Mouse (Mus musculus): ENCODE data around the gene Lhx5.

The Lhx5 gene

DNA sequence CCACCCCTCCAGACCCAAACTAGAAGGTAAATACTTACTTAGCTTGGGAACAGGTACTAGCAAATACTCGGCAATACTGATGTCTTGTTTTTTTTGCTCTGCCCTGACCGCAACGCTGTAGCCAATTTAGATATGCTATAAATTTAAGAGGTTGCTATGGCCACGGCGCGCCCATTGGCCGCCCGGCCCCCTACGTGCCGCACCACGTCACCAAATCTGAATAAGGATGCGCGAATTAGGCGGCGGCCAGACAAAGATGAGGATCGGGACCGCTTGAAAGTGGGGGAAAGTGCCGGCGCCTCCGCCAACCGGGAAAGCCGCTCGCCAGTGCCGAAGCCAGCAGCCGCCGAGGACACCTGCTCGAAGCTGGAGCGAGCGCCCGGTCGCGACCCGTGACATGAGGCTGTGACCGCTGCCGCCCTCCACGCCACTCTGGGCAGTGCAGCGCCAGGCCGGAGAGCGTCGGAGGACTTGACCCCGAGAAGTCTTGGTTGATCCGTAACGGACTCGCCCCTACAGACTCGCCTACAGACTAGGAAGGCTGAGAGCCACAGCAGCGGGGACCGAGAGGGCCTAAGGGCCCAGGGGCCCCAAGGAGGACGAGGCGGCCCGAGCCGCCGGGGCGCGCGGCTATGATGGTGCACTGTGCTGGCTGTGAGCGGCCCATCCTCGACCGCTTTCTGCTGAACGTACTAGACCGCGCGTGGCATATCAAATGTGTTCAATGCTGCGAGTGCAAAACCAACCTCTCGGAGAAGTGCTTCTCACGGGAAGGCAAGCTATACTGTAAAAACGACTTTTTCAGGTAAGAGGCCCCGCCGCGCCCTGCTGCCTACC is at the start of gene Lhx5:
TSS of gene Lhx5 (plus strand) at position 51 of the 837 bp plus-strand sequence.
- no peak for DNase-seq (ENCODE audit: low spot score)

DNA sequence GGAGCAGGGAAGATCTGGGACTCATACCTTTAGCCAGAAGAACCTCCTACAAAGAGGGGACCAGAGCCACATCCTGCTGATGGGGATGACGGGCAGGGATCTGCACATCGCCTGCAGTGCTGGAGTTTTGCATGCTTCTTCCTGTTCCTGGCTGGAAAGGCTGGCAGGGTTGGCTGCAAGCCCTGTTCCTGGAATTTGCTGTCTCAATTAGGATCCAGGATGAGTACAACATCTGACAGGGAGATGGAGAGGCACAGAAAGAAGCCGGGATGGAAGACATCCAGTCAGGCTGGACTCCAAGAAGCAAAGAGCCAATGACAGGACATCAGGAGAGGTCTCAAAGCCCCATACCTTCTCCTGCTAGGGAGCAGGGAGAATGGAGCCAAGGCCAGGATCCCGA is 45.1 kb upstream of the Lhx5 start:
- no peak for DNase-seq (ENCODE audit: low spot score)

DNA sequence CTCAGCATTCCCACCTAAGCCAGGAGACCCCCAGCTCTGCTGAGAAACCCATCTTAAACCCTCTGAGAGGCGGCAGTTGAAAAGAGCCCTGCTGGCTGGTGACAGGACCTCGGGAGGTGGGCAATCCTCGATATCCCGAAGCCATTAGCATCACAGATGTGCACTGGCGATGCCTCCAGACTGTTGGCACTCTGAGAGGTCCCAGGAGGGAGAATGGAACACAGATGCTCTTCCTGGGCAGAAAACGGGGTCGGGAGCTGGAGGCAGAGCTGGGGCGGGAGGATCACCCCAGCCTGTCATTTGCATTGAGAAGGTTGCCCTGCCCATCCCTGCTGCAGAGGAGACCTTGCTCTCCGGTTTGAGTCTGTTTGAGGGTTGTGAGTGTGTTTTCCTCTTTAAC is 42.7 kb upstream of the Lhx5 start:
- no peak for DNase-seq (ENCODE audit: low spot score)

DNA sequence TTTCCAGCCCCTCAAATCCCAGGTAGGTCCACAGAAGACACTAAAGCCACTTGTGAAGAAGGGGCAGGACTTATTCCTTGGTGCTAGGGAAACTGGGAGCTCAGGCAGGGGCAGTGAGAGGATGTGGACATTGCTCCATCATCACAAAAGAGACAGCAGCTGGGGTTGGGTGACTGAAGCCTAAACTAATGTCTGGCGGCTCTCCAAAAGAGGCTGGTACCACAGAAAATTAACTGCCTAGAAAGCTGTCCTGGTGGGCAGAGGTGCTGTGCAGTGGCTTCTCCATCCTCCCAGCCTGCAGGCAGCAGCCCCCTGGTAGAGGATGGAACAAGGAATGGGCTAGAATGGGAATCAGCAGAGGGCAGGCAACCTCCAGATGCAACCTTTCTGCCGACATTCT is 41.5 kb upstream of the Lhx5 start:
- DNase-seq (ENCODE audit: low spot score): no peak

DNA sequence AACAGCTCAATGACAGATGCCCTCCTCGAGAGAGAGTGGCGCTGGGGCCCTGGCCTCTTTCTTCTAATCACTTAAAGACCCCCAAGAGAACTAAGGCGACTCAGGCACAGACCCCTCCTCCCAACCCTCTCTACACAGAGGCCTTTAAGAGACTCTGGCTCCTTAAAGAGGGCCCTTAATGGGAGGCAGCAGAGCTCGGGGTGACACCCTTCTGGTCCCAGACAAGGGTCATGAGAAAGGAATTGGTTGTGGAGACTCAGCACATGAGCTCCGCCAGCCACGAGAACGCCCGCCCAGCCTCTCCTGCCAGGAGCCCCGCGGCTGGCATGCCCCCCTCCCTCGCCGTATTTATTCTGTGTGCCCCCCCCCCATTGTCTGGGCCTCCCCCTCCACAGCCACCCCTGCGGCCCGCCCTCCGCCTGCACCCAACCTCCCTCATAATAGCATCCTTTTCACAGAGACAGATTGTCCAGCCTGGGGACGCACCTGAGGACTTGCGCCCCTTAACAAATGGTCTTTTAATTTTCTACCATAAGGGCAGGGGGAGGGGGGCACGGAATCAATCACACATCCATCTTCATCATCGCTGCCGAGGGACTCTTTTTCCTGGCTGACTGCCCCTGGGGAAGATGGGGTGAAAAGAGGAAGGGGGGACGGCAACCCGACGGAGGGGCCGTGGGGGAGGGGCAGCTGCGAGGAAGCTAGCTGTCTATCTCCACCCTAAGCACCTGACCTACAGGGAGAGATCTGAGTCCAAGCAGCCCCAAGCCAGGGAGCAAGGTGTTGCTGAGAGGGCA is 37.4 kb upstream of the Lhx5 start:
- DNase-seq (ENCODE audit: low spot score): no peak

DNA sequence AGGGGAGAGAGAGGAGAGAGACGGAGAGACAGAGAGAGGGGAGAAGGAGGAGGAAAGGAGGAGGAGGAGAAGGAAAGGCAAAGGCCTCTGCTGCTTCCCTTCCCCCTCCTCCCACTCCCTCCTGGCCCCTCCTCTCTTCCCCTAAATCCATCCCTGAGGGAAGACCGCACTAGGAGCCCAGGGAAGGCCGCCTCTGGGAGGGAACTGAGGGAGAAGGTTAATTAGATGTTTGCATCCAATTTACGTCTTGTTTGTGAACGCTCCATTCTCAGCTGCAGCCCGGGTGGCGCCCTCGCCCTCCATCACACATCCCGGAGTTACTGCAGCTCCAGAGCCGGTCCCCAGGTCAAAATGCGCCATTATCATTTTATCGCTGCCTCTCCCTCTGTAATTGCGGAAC is 33.5 kb upstream of the Lhx5 start:
- no peak for DNase-seq (ENCODE audit: low spot score)

DNA sequence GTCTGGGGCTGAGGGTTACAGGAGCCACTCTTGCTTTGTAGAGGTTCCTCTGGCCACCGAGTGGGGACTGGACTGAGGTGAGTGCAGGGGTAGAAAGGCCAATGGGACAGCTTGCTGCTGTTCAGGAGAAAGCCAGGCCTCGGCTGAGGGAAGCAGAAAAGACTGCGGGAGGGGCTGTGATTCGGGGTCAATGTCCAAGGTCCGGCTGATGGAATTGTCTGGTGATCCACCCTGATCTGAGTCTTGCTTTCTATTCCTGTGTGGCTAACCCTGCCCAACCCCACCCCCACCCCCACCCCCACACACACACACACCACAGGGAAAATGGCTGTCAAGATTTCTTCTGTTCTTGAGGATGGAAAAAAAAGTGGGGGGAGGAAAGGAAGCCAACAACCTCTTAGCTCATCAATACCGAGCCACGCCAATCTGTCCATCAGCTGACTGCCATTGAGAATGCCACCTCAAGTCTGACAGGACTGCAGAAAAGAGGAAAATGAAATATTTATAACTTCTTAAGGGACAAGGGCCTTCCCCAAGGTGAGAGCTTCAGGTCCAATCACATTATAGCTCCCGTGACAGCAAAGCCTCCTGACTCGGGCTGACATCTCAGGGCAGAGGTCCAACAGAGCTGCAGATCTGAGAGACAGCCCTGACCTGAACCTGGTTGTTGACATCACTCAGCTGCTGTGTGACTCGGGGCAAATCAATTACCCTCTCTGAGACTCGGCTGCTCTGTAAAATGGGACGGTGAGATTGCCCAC is 26.5 kb upstream of the Lhx5 start:
- DNase-seq (ENCODE audit: low spot score): peak; percentile 80

DNA sequence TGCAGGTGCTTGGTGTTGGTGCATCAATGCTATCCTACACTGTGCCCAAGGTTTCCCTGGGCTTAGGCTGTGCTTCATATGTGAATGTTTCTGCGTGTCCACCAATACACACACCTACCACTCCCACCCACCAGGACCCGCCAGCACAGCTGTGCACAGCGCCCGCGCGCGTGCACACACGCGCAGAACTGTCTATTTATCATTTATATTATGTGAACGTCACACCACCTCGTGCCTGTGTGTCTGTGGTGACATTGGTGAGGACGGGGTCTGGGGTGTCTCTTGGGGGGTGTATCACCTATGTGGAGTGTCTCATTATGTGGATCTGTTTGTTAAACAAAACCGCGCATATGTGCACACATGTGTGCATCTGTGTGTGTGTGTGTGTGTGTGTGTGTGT is 22.6 kb upstream of the Lhx5 start:
- no peak for DNase-seq (ENCODE audit: low spot score)

DNA sequence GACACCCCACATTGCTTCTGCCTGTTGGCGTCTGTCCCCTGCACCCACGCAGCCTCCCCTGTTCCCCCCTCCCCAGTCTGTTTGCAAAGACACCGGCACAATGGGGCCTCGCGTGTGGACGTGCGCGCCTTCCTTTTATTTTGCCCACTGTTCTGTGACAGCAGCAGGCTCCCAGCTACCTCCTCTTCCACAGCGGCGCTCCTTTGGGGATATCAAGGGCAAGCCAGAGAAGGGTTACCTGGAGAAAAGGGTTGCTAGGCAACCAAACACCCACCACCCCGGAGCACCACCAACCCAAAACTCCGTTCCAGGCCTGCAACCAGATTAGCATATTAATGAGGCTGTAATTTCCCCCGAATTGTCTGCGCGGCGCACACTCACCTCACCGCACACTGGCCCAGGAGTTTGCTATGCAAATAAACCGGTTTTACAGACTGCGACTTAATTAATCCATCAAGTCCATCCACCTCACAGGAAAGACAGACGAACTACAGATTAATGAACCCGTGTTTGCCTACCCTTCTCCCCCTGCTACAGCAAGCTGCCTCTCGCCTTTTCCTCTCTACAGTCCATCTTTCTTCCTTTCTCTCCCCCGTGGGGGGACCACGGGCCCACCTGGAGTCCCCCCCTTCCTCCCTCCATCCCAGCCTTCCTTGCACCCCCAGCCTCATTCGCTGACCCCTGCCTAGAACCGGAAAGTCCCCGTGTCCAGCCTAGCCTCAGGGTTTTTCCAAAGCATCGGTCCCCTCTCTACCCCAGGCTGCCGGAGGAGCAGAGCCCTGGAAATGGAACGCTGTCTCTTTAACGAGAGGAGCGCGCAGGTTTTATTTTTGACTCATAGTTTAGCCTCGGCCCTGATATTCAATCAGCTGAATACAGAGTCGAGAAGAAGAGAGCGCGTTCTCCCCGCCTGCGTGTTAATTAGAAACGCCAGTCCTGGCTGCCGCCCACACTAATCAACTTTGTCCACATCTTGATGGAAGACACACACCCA is 21.8 kb upstream of the Lhx5 start:
- no peak for DNase-seq (ENCODE audit: low spot score)

DNA sequence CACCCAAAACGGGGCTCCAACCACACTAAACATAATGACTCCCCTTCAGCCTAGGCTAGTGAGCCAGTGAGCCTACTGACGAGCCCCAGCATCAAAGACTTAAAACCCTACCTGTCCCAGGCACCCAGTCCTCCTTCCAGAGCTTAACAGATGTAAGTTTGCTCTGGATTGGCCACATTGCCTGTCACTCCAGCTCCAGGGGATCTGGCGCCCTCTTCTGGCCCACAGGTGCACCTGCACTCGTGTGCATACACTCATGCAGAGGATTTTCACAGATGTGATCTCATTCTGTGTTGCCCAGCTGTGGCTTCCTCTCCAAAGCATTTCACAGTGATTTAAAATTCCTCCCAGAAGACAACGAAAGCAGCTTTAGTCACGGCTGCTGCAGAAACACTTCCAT is 18.1 kb upstream of the Lhx5 start:
- no peak for DNase-seq (ENCODE audit: low spot score)

DNA sequence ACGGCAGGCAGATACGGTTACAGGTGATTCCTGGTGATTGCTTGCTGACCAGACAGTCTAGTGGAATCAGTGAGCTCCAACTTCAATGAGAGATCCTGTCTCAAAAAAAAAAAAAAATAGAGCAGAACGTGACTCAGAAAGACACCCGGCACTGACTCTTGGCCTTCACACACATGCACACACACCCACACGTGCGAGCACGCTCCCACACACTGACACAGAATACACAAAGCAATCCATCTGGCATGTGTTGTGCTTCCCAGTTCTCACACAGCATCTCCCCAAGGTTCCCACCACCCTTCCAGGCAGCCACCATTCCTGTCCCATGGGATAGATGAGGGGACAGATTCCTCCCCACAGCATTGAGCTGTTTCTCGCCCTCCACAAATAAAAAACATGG is 11.4 kb upstream of the Lhx5 start:
- DNase-seq (ENCODE audit: low spot score): no peak

DNA sequence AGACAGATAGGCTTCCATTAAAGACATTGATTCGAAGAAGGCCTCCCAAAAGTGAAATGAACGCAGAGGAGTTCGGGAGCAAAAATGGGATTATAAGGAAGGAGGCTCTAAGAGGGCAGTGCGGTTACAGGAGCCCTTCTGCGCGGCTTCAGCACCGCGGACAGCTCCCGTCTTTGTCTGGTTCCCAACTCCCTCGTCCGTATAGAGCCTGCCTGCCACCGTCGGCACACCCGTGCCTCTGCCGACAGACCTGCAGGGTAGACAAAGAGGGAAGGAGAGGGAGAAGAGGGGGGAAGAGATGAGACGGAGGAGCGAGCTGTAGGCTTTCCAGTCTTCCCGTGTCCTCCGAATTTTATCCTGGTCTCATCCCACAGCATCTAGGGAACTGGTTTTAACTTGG is 7.5 kb upstream of the Lhx5 start:
- peak; percentile 76 for DNase-seq (ENCODE audit: low spot score)

DNA sequence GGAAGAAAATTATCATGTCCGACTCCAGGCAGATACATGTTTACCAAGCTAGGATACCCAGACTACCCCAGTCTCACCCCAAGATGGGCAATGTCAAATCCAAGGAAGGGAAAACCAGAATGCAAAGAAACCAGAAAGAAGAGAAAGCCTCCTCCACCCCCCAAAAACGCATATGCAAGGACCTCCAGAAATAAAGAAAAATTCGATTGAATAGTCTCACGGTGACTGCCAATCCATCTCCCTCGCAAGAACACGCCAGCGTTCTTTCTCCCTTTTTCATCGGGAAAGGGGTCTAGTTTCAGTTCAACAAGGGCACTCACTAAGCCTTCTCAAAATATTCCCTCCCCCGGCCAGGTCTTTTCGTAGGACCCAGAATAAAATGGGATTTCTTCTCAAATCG is 6.8 kb upstream of the Lhx5 start:
- no peak for DNase-seq (ENCODE audit: low spot score)

DNA sequence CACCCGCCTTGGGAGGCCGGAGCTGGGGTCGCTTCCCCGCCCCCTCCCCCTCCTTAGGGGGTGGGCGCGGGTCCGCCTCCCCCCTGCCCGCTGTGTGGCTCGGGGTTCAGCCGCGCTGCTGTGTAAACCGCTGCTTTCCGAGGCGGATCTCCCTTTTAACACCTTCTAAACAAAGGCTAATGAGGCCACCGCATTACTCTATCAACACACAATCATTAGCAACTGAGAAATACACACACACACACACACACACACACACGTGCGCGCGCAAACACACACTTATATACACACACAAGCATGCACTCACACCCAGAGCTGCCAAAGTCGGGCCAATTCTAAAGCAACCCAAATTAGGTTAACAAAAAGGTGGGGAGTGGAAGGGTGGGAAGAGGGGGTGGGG is 5.8 kb upstream of the Lhx5 start:
- DNase-seq (ENCODE audit: low spot score): no peak

DNA sequence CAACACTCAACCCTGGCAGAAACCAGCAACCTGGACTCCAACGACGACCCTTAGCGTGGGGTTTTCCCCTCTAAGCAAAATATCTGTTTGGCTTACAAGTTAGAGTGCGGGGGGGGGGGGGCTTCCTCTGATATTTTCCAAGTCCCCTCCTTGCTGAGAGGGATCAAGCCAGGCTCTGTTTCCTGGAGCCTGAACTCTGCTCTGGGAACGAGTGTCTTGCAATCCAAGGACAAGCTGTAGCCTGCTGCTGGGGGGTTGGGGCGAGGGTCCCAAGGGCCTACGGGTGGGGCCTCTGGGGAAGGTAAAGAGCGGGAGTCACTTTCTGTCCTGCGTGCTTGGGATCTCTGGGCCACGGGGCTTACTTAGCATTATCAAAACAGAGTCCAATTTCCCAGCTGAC is 4.9 kb upstream of the Lhx5 start:
- DNase-seq (ENCODE audit: low spot score): no peak

DNA sequence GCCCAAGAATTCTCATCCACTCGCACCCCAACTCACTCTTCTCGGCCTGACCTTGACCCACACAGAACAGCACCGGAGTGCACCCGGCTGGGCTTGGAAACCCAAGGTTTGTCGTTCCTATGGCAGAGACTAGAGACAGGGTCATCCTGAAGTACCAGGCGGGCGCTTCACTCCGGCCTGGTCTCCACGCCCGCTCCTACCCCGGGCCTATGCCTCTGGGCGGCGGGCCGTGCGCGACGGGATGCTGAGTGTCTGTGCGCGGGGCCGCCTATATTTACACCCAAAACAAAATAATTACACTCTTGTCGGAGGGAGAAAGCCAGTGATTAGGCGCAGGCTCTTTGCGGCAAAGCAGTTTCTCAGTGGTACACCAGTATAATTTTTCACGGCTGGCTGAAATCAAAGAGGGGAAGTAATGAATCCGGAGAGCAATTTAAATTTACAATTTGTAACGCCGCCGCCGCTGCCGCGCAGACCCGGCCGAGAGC is 4.0 kb upstream of the Lhx5 start:
- DNase-seq (ENCODE audit: low spot score): no peak

DNA sequence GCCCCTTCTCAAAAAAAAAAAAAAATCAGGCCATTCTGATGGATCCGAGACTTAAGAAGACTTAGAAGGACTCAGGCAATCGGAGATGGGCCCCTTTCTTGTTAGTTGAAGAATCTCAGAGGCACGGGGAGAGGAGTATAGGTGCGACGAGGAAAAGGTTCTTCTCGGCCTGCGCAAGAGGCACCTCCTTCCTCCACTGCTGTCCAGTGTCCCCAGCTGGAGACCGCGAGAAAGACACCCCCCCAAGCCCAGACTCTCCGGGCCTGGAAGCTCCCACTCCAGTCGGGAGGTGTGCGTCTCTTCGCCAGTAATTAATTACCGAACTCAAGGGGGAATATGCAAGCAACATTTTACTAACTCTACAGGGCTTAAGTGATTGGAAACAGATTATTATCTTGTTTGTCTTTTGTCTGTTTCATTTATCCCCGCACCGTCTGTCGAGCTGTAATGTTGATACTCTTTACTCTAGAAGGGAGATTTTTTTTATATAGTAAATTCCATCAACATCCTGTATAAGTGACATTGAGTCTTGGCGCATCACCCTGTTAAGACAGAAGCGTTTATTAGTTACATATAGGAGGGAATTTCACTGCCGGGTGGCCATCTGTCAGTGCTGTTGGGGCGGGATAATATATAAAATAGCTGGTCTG is 3.2 kb upstream of the Lhx5 start:
- no peak for DNase-seq (ENCODE audit: low spot score)

DNA sequence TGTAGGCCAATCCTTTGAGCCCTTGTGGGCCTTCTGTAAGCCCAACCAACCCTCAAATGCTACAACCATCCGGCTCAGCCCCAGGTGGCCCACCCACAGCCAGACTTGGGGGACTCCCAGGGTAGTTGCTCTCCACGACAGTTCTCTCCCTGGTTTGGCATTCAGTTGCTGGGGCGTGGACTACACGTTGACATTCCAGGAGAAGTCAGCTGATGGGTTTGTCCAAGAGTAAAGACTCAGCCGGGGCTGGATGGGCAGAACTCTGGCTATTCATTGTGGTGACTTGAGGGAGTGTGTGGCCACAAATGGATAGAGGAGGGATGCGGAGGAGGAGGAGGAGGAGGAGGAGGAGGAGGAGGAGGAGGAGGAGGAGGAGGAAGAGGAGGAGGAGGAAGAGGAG is 2.5 kb upstream of the Lhx5 start:
- DNase-seq (ENCODE audit: low spot score): no peak

DNA sequence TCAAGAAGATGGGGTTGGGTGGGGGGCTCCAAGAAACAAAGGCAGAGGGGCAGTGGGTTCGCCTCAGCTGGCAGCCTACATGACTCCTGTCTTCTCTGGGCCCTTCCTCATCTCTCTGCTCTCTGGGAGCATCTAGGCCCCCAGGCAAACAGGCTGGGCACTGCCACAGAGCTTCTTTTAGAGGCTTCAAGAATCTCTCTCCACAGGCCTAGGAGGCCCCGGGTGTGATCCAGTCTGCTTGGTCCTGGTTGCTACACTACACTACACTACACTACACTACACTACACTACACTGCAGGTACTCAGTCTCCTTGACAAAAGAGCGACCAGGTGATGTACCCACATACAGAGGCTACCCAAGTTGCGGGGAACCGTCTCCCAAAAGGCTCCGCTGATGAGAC is 1.8 kb upstream of the Lhx5 start:
- no peak for DNase-seq (ENCODE audit: low spot score)

DNA sequence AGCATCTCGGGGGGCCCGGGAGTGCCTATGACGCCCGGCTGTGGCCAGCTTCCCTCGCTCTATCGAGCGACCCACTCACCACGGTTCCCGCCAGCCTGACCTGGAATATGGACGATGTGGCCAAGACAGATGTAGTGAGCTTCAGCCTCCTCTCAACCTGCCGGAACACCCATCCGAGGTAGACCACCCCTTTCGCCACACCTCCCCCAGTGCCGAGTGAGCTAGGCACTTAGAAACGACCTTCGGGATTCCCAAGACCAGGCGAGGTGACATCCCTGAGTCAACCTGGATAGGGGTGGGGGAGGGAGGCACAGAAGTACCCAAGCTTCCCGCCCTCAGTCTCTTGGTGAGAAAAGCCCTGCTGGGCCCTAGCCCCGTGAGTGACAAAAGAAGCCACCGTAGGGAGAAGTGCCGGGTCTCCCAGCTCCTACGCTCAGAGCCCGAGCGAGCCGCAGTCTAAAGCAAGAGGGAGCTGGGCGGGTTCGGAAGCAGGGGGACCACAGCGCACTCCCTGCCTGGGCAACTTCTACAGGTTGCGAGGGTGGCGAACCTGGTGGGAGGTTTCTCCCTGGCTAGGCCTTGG is 407 bp upstream of the Lhx5 start:
- DNase-seq (ENCODE audit: low spot score): no peak
